Mouse (Mus musculus) cerebellum, adult 2 months (tissue): Measurements from ENCODE around the gene Ccdc175. TPM values are rescaled to one million over a fixed set of nuclear protein-coding genes. Genes with fewer than 3 reads are reported as not detected.

Experiments used
- DNase-seq, 2 experiments: peaks; one replicate each; pipeline ENCODE4 v3.0.0; 2021
- H3K27ac ChIP-seq: fragments of 200-500 bp; 2 replicates; pipeline ENCODE4 v1.5.1; 2012; ENCODE audit warnings: low read length, control low read depth, inconsistent platforms; ENCODE audit not compliant: insufficient read depth
- H3K27me3 ChIP-seq: fragments of 200-500 bp; 2 replicates; pipeline ENCODE4 v1.6.1; 2012; ENCODE audit warnings: inconsistent platforms, mild to moderate bottlenecking, low read length, moderate library complexity; ENCODE audit not compliant: control insufficient read depth, insufficient read depth
- H3K4me1 ChIP-seq: fragments of 200-500 bp; 2 replicates; pipeline ENCODE4 v1.6.1; 2011; ENCODE audit warnings: low read length; ENCODE audit not compliant: control insufficient read depth, insufficient read depth
- H3K4me3 ChIP-seq: fragments of 200-500 bp; replicated peaks from 2 replicates; pipeline ENCODE3; 2011; ENCODE audit warnings: mild to moderate bottlenecking, low read depth, low read length, control low read depth; ENCODE audit not compliant: insufficient read depth
- CTCF ChIP-seq: fragments of 200-500 bp; IDR thresholded peaks from 2 replicates; pipeline ENCODE4 v1.5.1; 2011; ENCODE audit warnings: low read depth, mild to moderate bottlenecking, control low read depth, low read length, moderate library complexity, borderline replicate concordance; ENCODE audit not compliant: insufficient read depth
- POLR2A ChIP-seq: fragments of 200-500 bp; IDR thresholded peaks from 2 replicates; pipeline ENCODE4 v1.6.1; 2011; ENCODE audit warnings: low read length, control low read depth, borderline replicate concordance; ENCODE audit not compliant: insufficient read depth
- WGBS: fragments of 180-500 bp; shearing (Covaris S2); methylation state at CpG from one replicate; pipeline ENCODE4 v1.1.7; 2018; 5-methylcytosine and 5-hydroxymethylcytosine counted together
- polyA plus RNA-seq: library from polyadenylated mRNA; depleted of rRNA; stranded (reverse); fragments of >200 nt; gene quantifications from 2 replicates; pipeline ENCODE4 v1.2.3, GENCODE M21; 2012; rRNA removed

The Ccdc175 gene
- not detected in 2 replicates for polyA plus RNA-seq

DNA sequence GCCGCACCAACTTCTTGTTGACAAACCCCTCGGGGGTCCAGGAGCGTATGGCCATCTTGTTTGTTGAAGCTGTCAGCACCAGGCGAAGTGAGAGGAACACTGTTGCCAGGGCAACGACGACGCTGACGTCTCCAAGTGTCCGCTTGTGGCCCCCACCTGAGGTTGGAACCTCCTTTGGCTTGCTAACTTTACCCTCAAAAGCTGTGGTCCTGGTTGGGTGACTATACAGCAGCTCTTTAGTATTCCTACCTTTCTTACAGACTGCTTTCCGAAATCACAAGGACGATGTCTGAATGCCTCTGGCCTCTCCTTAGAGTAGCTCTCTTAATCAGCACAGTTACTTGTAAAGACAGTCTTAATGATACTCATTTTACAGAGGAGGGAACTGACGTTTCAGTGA lies at the start of gene Ccdc175:
Gene Ccdc175 (minus strand): TSS at position 101 of the 400 bp plus-strand sequence.
- TF ChIP-seq POLR2A (no peak), CTCF (no peak)
- Histone ChIP-seq H3K4me1 (no peaks in the 10 kb centered on the region), H3K4me3 (no peak within 1 kb of the TSS), H3K27me3 (no peaks in the 10 kb centered on the region), H3K27ac (no peak within 1 kb of the TSS)
- DNase-seq, result no peak
- WGBS, result 69% methylated on average over 12 of the region's 12 CpGs

DNA sequence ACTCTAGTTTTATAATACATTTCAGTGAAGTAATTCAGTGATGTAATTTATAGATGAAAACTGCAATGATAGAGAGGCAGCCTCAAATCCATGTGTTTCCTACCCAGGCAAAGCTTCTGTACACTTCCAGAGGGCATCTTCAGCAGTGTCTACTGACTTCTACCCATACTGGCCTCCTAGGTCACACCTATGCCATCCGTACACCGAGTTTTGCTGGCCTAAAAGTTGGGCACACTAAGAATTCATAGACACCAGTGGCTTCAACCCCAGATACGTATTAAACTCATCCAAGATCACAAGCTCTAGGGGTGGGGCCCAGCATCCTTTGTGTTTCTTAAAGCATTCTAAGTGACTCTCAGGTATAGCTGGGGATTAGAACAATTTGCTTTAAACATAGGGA lies 49.3 kb upstream of the Ccdc175 start:
- H3K4me3 ChIP-seq, result peak overlapping the region; percentile 73
- peak; percentile 39 to 43 for DNase-seq
- peak overlapping the region; percentile 88; the same call in 1 of the 2 replicates for H3K27ac ChIP-seq
- no peaks in the 10 kb centered on the region for H3K27me3 ChIP-seq
- 16% methylated on average over 3 of the region's 3 CpGs for WGBS
- no peak for TF ChIP-seq CTCF
- no peak for TF ChIP-seq POLR2A
- H3K4me1 ChIP-seq, result peaks cover 12% of the 10 kb centered on the region; the same call in 1 of the 2 replicates

DNA sequence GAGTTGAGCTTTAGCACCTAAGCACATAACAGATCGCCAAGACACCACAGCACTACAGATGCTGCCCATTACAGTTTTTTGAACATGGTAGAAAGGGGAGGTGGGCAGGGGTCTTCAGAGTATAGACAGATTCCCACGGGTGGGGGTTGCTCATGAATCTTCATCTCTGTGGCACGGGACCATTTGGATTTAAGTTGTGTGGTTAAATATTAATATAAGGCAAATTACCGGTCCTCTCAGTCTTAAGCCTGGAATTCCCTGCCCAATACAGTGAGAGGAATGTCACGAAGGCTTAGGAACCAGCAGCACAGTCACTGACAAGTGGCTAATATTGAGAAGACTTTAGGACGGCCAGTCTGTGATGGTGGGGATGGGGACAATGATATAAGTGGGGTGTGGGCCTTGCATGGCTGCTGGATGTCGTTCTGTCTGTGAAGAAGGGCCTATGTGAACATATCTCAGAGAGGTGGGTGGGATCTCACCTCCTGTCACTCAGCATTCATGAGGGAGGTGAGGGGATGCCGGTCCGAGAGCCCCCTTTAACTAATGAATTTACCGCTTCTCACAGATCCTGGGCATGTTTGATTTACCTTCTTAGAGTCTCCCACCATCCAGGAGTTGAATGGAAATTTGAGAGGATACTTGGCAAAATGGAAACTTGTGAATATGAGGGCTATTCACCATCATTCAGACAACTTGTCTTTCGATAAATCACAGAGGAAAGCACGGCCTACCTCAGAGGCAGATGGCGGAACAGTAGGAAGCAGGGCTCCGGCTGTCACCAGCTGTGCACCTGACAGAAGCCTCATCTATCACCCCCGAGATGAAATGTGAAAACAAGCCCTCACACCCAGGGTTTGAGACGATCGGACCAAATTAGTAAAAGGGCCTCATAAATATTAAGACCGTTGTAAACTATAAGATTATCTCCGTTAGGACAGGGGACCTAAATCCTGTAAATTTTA lies 48.3 kb upstream of the Ccdc175 start:
- Histone ChIP-seq H3K27ac (peak overlapping the region; percentile 88; the same call in 1 of the 2 replicates), H3K27me3 (no peaks in the 10 kb centered on the region), H3K4me1 (peaks cover 12% of the 10 kb centered on the region; the same call in 1 of the 2 replicates), H3K4me3 (peak overlapping the region; percentile 73)
- TF ChIP-seq CTCF (no peak), POLR2A (no peak)
- peak; percentile 85 to 87 for DNase-seq
- 29% methylated on average over 19 of the region's 19 CpGs for WGBS

DNA sequence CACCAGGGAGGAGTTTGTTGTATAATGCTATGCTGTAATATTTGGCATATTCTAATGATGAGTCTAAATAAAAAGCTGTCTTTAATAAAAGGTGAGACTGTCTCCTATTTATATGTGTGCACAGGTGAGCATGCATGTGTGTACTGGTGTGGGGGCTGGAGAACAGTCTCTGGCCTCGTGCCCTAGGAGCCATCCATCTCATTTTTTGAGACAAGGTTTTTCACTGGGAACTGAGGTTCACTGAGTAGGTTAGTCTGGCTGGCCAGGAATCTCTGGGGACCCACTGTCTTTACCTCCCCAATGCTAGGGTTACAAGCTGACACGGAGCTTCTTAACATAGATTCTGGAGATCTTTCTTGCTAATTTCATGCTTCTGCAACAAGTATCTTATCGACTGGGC lies 47.3 kb upstream of the Ccdc175 start:
- no peaks in the 10 kb centered on the region for H3K27me3 ChIP-seq
- H3K4me1 ChIP-seq, result peaks cover 12% of the 10 kb centered on the region; the same call in 1 of the 2 replicates
- H3K4me3 ChIP-seq, result no peak overlapping the region
- no peak overlapping the region for H3K27ac ChIP-seq
- 52% methylated on average over 3 of the region's 3 CpGs for WGBS
- peak in 1 of 2 experiments; percentile 42 for DNase-seq
- TF ChIP-seq POLR2A, result no peak
- TF ChIP-seq CTCF, result no peak

DNA sequence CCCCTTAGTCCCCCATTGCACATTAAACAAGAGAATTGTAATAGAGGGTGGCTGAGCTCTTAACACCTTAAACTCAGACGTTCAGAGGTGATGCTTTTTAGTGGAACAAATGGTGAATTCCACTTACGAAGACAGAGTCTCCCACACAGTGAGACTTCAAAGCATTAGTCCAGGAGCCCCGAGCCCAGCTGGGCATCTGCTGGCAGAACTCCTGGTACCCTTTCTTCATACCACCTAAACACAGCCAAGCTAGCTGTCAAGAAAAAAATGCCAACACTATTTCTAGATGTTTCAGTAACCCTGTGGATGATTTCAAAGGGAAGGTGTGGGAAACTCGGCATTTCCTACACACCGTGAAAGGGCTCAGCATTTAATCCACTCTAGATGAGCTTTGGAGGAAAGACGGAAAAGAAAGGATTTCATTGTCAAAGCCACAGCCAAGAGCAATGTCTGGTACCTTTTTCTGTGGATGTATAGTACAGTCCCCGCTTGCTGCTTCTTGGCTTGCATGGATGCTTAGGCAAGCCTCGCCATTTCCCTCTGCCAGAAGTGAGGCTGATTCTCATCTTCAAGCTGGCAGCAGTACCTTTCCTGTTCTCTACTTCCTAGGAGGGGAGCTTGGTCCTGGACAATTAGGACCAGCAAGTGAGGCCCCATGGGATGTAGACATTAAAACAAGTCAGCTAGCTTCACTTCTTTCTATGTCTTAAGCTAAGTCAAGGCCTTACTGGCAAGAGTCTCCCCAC lies 44.8 kb upstream of the Ccdc175 start:
- peak; percentile 61 to 69 for DNase-seq
- WGBS, result 8% methylated on average over 8 of the region's 8 CpGs
- H3K27ac ChIP-seq, result peak overlapping the region; percentile 19
- no peak for TF ChIP-seq POLR2A
- TF ChIP-seq CTCF, result no peak
- H3K27me3 ChIP-seq, result no peaks in the 10 kb centered on the region
- H3K4me3 ChIP-seq, result no peak overlapping the region
- H3K4me1 ChIP-seq, result peaks cover 23% of the 10 kb centered on the region

DNA sequence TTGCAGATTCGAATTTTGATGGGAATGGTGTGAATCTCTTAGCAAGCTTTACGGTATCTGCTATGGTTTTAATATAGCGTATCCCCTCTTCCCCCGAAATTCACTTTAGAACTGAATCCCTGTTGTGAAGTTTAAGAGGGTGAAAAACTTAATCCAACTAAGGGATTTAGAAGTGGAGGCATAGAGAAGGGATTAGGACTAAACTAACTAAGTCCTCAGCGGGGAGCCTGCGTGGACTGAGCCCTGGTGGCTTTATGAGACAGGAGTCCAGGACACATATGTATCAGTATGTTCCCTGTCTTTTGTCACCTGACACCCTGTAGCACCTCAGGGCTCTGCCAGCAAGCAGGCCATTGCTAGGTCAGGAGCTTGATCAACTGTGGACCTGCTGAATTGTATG lies 42.9 kb upstream of the Ccdc175 start:
- Histone ChIP-seq H3K4me3 (no peak overlapping the region), H3K4me1 (peaks cover 31% of the 10 kb centered on the region), H3K27ac (no peak overlapping the region), H3K27me3 (no peaks in the 10 kb centered on the region)
- 83% methylated on average over 6 of the region's 6 CpGs for WGBS
- DNase-seq, result no peak
- no peak for TF ChIP-seq POLR2A
- no peak for TF ChIP-seq CTCF

DNA sequence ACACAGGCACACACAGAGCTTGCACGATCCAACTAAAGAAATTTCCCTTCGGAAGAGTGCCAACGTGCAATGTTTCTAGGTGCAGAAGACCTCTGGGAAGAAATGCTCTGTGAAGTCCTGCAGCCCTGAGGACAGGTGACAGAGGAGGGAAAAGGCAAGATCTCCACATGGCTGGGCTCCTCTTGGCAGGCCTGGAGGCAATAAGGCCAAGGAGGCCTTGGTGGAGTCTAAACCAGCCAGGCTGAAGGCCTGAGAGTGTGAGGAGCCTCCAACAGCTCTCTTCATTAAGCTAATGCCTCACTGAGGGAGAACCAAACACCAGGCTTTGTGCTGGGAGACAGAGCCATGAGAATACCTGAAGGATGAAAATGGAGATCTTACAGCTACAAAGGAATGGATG lies 40.5 kb upstream of the Ccdc175 start:
- DNase-seq, result peak in 1 of 2 experiments; percentile 46
- H3K4me1 ChIP-seq, result peaks cover 29% of the 10 kb centered on the region
- 36% methylated on average over 3 of the region's 3 CpGs for WGBS
- H3K4me3 ChIP-seq, result no peak overlapping the region
- no peak for TF ChIP-seq CTCF
- no peak for TF ChIP-seq POLR2A
- peak overlapping the region; percentile 37; the same call in 1 of the 2 replicates for H3K27ac ChIP-seq
- no peaks in the 10 kb centered on the region for H3K27me3 ChIP-seq
